ENCODE assay signal across 12 mouse cellular contexts in the genomic region with DNA sequence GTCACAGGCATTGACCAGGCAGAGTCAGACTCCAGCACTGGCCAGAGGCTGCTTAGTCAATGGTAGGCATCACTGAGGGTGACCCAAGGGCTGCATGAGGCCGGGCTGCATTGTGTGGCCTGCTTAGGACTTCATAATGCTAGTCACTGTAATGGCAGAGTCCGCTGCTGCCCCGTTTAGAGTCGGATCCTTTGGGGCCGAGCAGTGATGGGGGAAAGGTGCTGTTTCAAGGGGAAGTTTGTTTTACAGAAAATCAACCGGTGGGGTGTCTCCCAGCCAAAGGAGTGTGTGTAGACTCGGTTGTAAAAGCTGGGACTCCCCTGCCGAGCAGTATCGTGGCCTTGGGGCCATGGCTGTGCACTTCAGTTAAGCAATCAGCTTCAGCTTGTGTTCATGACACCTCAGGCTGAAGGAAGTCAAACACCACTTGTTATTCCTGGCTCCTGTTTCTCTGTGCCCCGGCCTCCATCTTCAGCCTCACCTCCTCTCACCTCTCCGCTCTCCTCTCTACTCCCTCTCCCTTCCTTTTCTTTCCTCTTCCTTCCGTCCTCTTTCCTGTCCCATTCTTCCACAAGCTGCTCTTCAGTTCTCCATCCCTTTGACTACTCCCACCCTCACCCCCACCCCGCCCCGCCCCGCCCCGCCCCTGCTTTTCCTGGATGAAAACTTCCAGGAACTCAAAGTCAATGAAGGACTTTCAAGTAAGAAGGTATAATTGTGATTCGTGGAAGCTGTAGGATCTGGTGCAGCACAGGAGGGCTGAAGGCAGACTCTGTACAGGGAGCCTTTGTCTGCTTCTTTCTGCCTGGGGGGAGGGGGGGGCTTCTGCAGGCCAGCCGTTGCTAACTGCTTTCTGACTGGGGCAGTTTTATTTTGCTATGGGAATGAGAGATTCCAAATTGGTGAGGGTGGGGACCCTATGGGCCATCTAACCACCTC. TPM values are rescaled to one million over a fixed set of nuclear protein-coding genes. Genes with fewer than 3 reads are reported as not detected.
DNase-seq lines count a peak whose midpoint lies in the region; ATAC-seq and TF ChIP-seq lines count a peak whose summit lies in the region.
"Had no signal": no experiment of that assay in that cellular context is flagged by ENCODE, and none has a peak within 500 bp of the region (broad histone marks: within the 10 kb centered on the region; RNA-seq: fewer than 3 reads in every experiment).

No protein-coding gene starts in this region.

- no peak for DNase-seq in gastrocnemius, adult 2 months
- DNase-seq in gastrocnemius, postnatal 36 days: no peak
- no peak for DNase-seq in lung, postnatal 4 days
- DNase-seq in R1 (ENCODE audit: low read depth, low spot score): peak; percentile 91
- no peak for DNase-seq in liver, embryonic 11.5 days (ENCODE audit: low spot score)
- no peak for DNase-seq in ovary, postnatal 36 days (ENCODE audit: low spot score)
- DNase-seq: cerebellum, adult 9-10 months; gastrocnemius, postnatal 10 days; kidney, adult 8-10 months had no signal

- intact Hi-C loops in gastrocnemius, adult 2 months (cut with DNase I): no loop called here
- intact Hi-C loops in gastrocnemius, postnatal 36 days (cut with DNase I): no loop called here

- peaks cover 45% of the 10 kb centered on the region for H3K4me1 ChIP-seq in lung, embryonic 15.5 days
- peaks cover 59% of the 10 kb centered on the region for H3K4me1 ChIP-seq in liver, embryonic 11.5 days (replicated peaks; ENCODE audit: control insufficient read depth, insufficient read depth, low read length)

- no peak overlapping the region for H3K4me3 ChIP-seq in gastrocnemius, adult 2 months
- no peak overlapping the region for H3K4me3 ChIP-seq in lung, embryonic 15.5 days
- no peak overlapping the region for H3K4me3 ChIP-seq in liver, embryonic 11.5 days (ENCODE audit: low read depth, low read length)

- WGBS in lung, embryonic 15.5 days: 56% methylated on average over 18 of the region's 18 CpGs
- 51% methylated on average over 18 of the region's 18 CpGs for WGBS in liver, embryonic 11.5 days

- no peaks in the 10 kb centered on the region for H3K9me3 ChIP-seq in lung, embryonic 15.5 days
- H3K9me3 ChIP-seq in liver, embryonic 11.5 days (ENCODE audit: control insufficient read depth, low read length): no peaks in the 10 kb centered on the region

- no peak overlapping the region for H3K9ac ChIP-seq in lung, embryonic 15.5 days
- H3K9ac ChIP-seq in liver, embryonic 11.5 days (ENCODE audit: low read depth, low read length): peak overlapping the region; percentile 56

- no peaks in the 10 kb centered on the region for H3K27me3 ChIP-seq in lung, embryonic 15.5 days
- H3K27me3 ChIP-seq in liver, embryonic 11.5 days (replicated peaks; ENCODE audit: control insufficient read depth, insufficient read depth, low read length): no peaks in the 10 kb centered on the region

- H3K36me3 ChIP-seq in lung, embryonic 15.5 days: no peaks in the 10 kb centered on the region
- H3K36me3 ChIP-seq in liver, embryonic 11.5 days (ENCODE audit: control insufficient read depth, insufficient read depth, low read length): no peaks in the 10 kb centered on the region

- no peak for TF ChIP-seq CTCF in gastrocnemius, adult 2 months (IDR thresholded peaks at IDR 0.05)

- peak overlapping the region; percentile 68; the same call in 1 of the 2 replicates for H3K27ac ChIP-seq in gastrocnemius, adult 2 months
- peak overlapping the region; percentile 88 for H3K27ac ChIP-seq in lung, embryonic 15.5 days
- peak overlapping the region; percentile 97 for H3K27ac ChIP-seq in liver, embryonic 11.5 days (ENCODE audit: low read depth, low read length)

- H3K4me2 ChIP-seq in lung, embryonic 15.5 days: no peak overlapping the region
- peak overlapping the region; percentile 47 for H3K4me2 ChIP-seq in liver, embryonic 11.5 days

- no peak for ATAC-seq in lung, embryonic 15.5 days (ENCODE audit: borderline replicate concordance, extremely low read depth, low FRiP score, low TSS enrichment)
- no peak for ATAC-seq in liver, embryonic 11.5 days (replicated peaks; ENCODE audit: low FRiP score)
- ATAC-seq in cerebellum, adult (ENCODE audit: insufficient number of reproducible peaks, low FRiP score, low TSS enrichment): no peak

RNA-seq across cellular contexts. Expression of gene Zdhhc19, which starts 14.6 kb away (rescaled TPM):
- total RNA-seq in gastrocnemius, adult 2 months (2021): not detected
- total RNA-seq in gastrocnemius, postnatal 36 days (2021): not detected
- not detected in 2 replicates for polyA plus RNA-seq in lung, embryonic 15.5 days (2015; fragmentation: Nextera tagmentation; extraction: Ambion mirVana)
- not detected in 2 replicates for polyA plus RNA-seq in liver, embryonic 11.5 days (2014; fragmentation: Nextera tagmentation; extraction: Ambion mirVana)
- total RNA-seq: gastrocnemius, postnatal 10 days had no signal
- polyA plus RNA-seq: stomach, embryonic 14.5 days had no signal

RNA-seq across cellular contexts. Expression of gene Slc51a, which starts 23.0 kb away (rescaled TPM):
- not detected for total RNA-seq in gastrocnemius, adult 2 months (2021)
- total RNA-seq in gastrocnemius, postnatal 36 days (2021): not detected
- 0.08 and 0.39 TPM in 2 replicates for polyA plus RNA-seq in lung, embryonic 15.5 days (2015; fragmentation: Nextera tagmentation; extraction: Ambion mirVana)
- 1.3 TPM in 2 replicates for polyA plus RNA-seq in liver, embryonic 11.5 days (2014; fragmentation: Nextera tagmentation; extraction: Ambion mirVana)
- total RNA-seq: gastrocnemius, postnatal 10 days had no signal
